Mouse (Mus musculus): ENCODE measurements around the gene Cers6. TPM values are rescaled to one million over a fixed set of nuclear protein-coding genes. Genes with fewer than 3 reads are reported as not detected.

Gene Cers6
- polyA plus RNA-seq, 1 experiment from 2014 or later: 80.1 TPM

GRCm38 (mm10) chr2:69086505-69087260 lies 225.4 kb downstream of the Cers6 start:
- peak; percentile 69 for DNase-seq (ENCODE audit: low spot score)
- Histone ChIP-seq H3K27ac (0 out of 2 replicates have a peak overlapping the region, but pooled peaks have one; percentile 22), H3K9ac (no peak overlapping the region), H3K4me1 (replicated peaks; ENCODE audit: control insufficient read depth, insufficient read depth, low read length) (peaks cover 17% of the 10 kb centered on the region), H3K36me3 (replicated peaks; ENCODE audit: control insufficient read depth, insufficient read depth) (no peaks in the 10 kb centered on the region), H3K27me3 (ENCODE audit: control insufficient read depth, insufficient read depth, low read length) (no peaks in the 10 kb centered on the region), H3K4me3 (replicated peaks; ENCODE audit: low read length) (no peak overlapping the region), H3K4me2 (replicated peaks) (no peak overlapping the region), H3K9me3 (ENCODE audit: control insufficient read depth, low read length) (no peaks in the 10 kb centered on the region)
- ATAC-seq (ENCODE audit: low FRiP score): peak; percentile 74; the same call in 1 of the 2 replicates
- WGBS: 24% methylated on average over 8 of the region's 8 CpGs

GRCm38 (mm10) chr2:69095836-69096235 lies 234.6 kb downstream of the Cers6 start:
- Histone ChIP-seq H3K27me3 (ENCODE audit: control insufficient read depth, insufficient read depth, low read length) (no peaks in the 10 kb centered on the region), H3K36me3 (replicated peaks; ENCODE audit: control insufficient read depth, insufficient read depth) (no peaks in the 10 kb centered on the region)

GRCm38 (mm10) chr2:69096821-69097220 lies 235.6 kb downstream of the Cers6 start:
- no peak for DNase-seq (ENCODE audit: low spot score)
- ATAC-seq (ENCODE audit: low FRiP score): no peak
- H3K27ac ChIP-seq: no peak overlapping the region
- no peak overlapping the region for H3K4me3 ChIP-seq (replicated peaks; ENCODE audit: low read length)
- WGBS: 84% methylated on average over 4 of the region's 4 CpGs
- H3K4me2 ChIP-seq (replicated peaks): no peak overlapping the region
- no peaks in the 10 kb centered on the region for H3K9me3 ChIP-seq (ENCODE audit: control insufficient read depth, low read length)
- H3K27me3 ChIP-seq (ENCODE audit: control insufficient read depth, insufficient read depth, low read length): no peaks in the 10 kb centered on the region
- no peak overlapping the region for H3K9ac ChIP-seq
- no peaks in the 10 kb centered on the region for H3K4me1 ChIP-seq (replicated peaks; ENCODE audit: control insufficient read depth, insufficient read depth, low read length)
- H3K36me3 ChIP-seq (replicated peaks; ENCODE audit: control insufficient read depth, insufficient read depth): no peaks in the 10 kb centered on the region

More at GRCm38 (mm10) chr2:69095836-69096235, 234.6 kb downstream of the Cers6 start:
- Histone ChIP-seq H3K27ac (no peak overlapping the region), H3K4me3 (replicated peaks; ENCODE audit: low read length) (no peak overlapping the region), H3K4me1 (replicated peaks; ENCODE audit: control insufficient read depth, insufficient read depth, low read length) (no peaks in the 10 kb centered on the region), H3K9ac (no peak overlapping the region), H3K9me3 (ENCODE audit: control insufficient read depth, low read length) (no peaks in the 10 kb centered on the region), H3K4me2 (replicated peaks) (no peak overlapping the region)
- no peak for ATAC-seq (ENCODE audit: low FRiP score)
- DNase-seq (ENCODE audit: low spot score): no peak

- Histone ChIP-seq H3K27me3 (ENCODE audit: control insufficient read depth, insufficient read depth, low read length) (no peaks in the 10 kb centered on the region), H3K4me3 (replicated peaks; ENCODE audit: low read length) (no peak overlapping the region), H3K36me3 (replicated peaks; ENCODE audit: control insufficient read depth, insufficient read depth) (no peaks in the 10 kb centered on the region), H3K9ac (no peak overlapping the region), H3K9me3 (ENCODE audit: control insufficient read depth, low read length) (no peaks in the 10 kb centered on the region), H3K27ac (no peak overlapping the region), H3K4me2 (replicated peaks) (no peak overlapping the region), H3K4me1 (replicated peaks; ENCODE audit: control insufficient read depth, insufficient read depth, low read length) (no peaks in the 10 kb centered on the region)
- DNase-seq (ENCODE audit: low spot score) (no peak), ATAC-seq (ENCODE audit: low FRiP score) (no peak)
- WGBS: 97% methylated on average over 2 of the region's 2 CpGs
Observed at GRCm38 (mm10) chr2:69097526-69097925, 236.3 kb downstream of the Cers6 start.

DNA sequence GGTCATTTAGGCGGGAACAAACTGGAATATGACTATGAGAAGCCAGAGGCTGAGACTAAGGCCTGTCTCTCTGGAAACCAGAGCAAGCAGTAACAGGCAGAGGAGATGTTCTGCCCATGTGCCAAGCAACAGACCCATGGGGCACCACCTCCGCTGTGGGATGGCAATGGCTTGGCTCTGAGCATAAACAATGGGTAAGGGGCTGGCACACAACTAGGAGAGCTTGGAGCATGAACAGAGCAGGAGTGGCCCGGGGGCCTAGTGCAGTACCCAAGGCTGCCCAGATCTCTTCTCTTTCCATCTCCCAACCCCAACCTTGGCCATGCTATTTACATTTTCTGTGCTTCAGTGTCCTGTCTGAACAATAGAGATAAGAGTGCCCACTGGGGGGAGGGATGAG lies 237.5 kb downstream of the Cers6 start:
- 77% methylated on average over 3 of the region's 3 CpGs for WGBS
- Histone ChIP-seq H3K36me3 (replicated peaks; ENCODE audit: control insufficient read depth, insufficient read depth) (no peaks in the 10 kb centered on the region), H3K4me2 (replicated peaks) (no peak overlapping the region), H3K9me3 (ENCODE audit: control insufficient read depth, low read length) (no peaks in the 10 kb centered on the region), H3K4me1 (replicated peaks; ENCODE audit: control insufficient read depth, insufficient read depth, low read length) (no peaks in the 10 kb centered on the region), H3K9ac (no peak overlapping the region), H3K4me3 (replicated peaks; ENCODE audit: low read length) (no peak overlapping the region), H3K27me3 (ENCODE audit: control insufficient read depth, insufficient read depth, low read length) (no peaks in the 10 kb centered on the region), H3K27ac (no peak overlapping the region)
- ATAC-seq (ENCODE audit: low FRiP score) (no peak), DNase-seq (ENCODE audit: low spot score) (no peak)

DNA sequence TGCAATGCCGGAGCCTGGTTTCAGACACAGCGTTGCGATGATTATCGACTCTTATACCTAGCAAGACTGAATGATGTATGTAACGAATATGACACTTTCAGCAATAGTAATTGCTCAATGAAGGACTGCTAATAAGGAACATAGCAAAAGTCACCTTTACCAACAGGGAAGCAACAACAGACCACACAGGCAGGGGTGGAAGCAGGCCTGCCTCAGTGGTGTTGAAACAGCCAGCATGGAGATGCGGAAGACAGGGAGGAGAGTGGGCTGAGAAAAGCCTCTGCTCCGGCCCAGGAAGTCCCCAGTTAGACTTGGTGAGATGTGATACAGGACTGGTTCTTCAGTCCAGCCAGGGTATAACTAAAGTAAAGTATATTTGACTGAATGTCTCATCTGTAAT lies 237.9 kb downstream of the Cers6 start:
- Histone ChIP-seq H3K36me3 (replicated peaks; ENCODE audit: control insufficient read depth, insufficient read depth) (no peaks in the 10 kb centered on the region), H3K9me3 (ENCODE audit: control insufficient read depth, low read length) (no peaks in the 10 kb centered on the region)
- 95% methylated on average over 7 of the region's 7 CpGs for WGBS

DNA sequence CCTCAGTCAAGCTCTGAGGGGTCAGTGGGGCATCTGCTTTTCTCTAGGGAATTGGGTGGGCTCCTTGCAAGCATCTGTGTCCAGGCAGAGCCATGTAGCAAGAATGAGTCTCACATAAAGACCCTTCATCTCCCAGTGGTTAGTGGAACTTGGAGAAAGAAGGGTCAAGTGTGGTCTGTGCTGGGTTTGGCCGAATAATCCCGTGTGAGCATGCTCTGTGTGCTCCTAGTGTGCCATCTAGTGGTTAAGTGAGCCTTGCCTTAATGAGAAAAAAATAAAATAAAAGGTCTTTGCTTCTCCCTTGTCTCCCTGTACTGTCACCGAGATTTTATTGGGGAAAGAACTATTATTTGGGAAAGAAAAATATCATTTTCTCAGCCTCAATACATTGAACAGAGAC lies 239.5 kb downstream of the Cers6 start:
- Histone ChIP-seq H3K4me2 (replicated peaks) (no peak overlapping the region), H3K27me3 (ENCODE audit: control insufficient read depth, insufficient read depth, low read length) (no peaks in the 10 kb centered on the region), H3K9ac (no peak overlapping the region), H3K4me1 (replicated peaks; ENCODE audit: control insufficient read depth, insufficient read depth, low read length) (no peaks in the 10 kb centered on the region), H3K4me3 (replicated peaks; ENCODE audit: low read length) (no peak overlapping the region), H3K36me3 (replicated peaks; ENCODE audit: control insufficient read depth, insufficient read depth) (no peaks in the 10 kb centered on the region), H3K9me3 (ENCODE audit: control insufficient read depth, low read length) (no peaks in the 10 kb centered on the region), H3K27ac (no peak overlapping the region)
- ATAC-seq (ENCODE audit: low FRiP score) (no peak), DNase-seq (ENCODE audit: low spot score) (no peak)
- WGBS: 31% methylated on average over 3 of the region's 3 CpGs

More for the DNA sequence above, 237.9 kb downstream of the Cers6 start:
- H3K27me3 ChIP-seq (ENCODE audit: control insufficient read depth, insufficient read depth, low read length): no peaks in the 10 kb centered on the region
- H3K4me1 ChIP-seq (replicated peaks; ENCODE audit: control insufficient read depth, insufficient read depth, low read length): no peaks in the 10 kb centered on the region
- DNase-seq (ENCODE audit: low spot score): no peak
- no peak overlapping the region for H3K27ac ChIP-seq
- H3K4me3 ChIP-seq (replicated peaks; ENCODE audit: low read length): no peak overlapping the region
- ATAC-seq (ENCODE audit: low FRiP score): no peak
- H3K9ac ChIP-seq: no peak overlapping the region
- no peak overlapping the region for H3K4me2 ChIP-seq (replicated peaks)

DNA sequence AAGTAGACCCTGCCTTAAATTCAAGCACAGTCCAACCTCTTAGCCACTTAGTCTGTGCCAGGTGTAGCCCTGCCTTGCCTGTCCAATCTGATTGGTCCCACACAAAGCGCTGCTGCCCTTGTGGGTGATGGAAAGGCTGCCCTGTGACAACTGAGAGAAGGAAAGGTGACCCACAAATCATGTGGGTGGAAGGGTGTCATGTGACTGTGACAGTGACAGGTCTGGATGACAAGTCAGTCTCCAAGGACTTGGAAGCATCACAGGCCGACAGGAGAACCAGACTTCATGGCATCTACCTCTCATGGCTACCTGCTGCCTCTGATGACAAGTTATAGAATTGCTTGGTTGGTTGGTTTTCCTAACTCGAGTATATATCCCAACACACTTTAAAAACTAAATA lies 242.3 kb downstream of the Cers6 start:
- Histone ChIP-seq H3K4me2 (replicated peaks) (no peak overlapping the region), H3K27me3 (ENCODE audit: control insufficient read depth, insufficient read depth, low read length) (no peaks in the 10 kb centered on the region), H3K4me1 (replicated peaks; ENCODE audit: control insufficient read depth, insufficient read depth, low read length) (no peaks in the 10 kb centered on the region), H3K27ac (no peak overlapping the region), H3K36me3 (replicated peaks; ENCODE audit: control insufficient read depth, insufficient read depth) (no peaks in the 10 kb centered on the region; the same call in 1 of the 2 replicates), H3K4me3 (replicated peaks; ENCODE audit: low read length) (no peak overlapping the region), H3K9ac (no peak overlapping the region), H3K9me3 (ENCODE audit: control insufficient read depth, low read length) (no peaks in the 10 kb centered on the region)
- ATAC-seq (ENCODE audit: low FRiP score) (no peak), DNase-seq (ENCODE audit: low spot score) (no peak)
- WGBS: 67% methylated on average over 3 of the region's 3 CpGs

DNA sequence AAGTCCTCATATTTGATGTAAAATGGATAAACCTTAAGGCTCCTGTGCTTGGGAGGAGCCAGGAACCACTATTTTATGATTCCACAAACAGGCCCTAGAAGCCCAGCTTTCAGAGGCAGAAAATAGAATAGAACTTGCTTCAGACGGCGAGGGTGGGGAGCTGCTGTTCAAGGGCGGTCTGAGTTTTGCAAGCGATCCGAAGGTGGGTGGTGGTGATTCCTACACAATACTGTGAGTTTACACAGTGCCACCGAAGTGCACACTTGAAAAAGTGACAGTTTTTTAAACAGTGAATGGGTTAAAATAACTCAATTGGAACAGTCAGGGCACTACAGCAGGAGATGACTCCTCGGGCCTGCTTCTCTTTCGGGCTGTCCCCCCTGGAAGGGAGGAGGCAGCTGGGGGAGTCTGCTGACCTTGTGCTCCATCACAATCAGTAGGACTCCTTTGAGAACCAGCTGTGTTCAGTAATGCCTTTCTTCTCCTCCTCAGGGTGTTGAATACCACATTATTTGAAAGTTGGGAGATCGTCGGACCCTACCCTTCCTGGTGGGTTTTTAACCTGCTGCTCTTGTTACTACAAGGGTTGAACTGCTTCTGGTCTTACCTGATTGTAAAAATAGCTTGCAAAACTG lies 243.4 kb downstream of the Cers6 start:
- 44% methylated on average over 10 of the region's 10 CpGs for WGBS
- H3K9me3 ChIP-seq (ENCODE audit: control insufficient read depth, low read length): no peaks in the 10 kb centered on the region
- DNase-seq (ENCODE audit: low spot score): no peak
- H3K27me3 ChIP-seq (ENCODE audit: control insufficient read depth, insufficient read depth, low read length): no peaks in the 10 kb centered on the region
- no peaks in the 10 kb centered on the region; the same call in 1 of the 2 replicates for H3K36me3 ChIP-seq (replicated peaks; ENCODE audit: control insufficient read depth, insufficient read depth)
- H3K4me1 ChIP-seq (replicated peaks; ENCODE audit: control insufficient read depth, insufficient read depth, low read length): no peaks in the 10 kb centered on the region
- no peak overlapping the region for H3K4me2 ChIP-seq (replicated peaks)
- no peak for ATAC-seq (ENCODE audit: low FRiP score)
- H3K9ac ChIP-seq: no peak overlapping the region
- no peak overlapping the region for H3K27ac ChIP-seq
- no peak overlapping the region for H3K4me3 ChIP-seq (replicated peaks; ENCODE audit: low read length)

Data from hindbrain, embryonic 14.5 days (tissue).